Mouse (Mus musculus): ENCODE measurements around the gene Znrf2. TPM values are rescaled to one million over a fixed set of nuclear protein-coding genes. Genes with fewer than 3 reads are reported as not detected.

The Znrf2 gene
- total and polyA plus RNA-seq, 3 experiments, result 20.3 to 49.4 (median 39.5) TPM

DNA sequence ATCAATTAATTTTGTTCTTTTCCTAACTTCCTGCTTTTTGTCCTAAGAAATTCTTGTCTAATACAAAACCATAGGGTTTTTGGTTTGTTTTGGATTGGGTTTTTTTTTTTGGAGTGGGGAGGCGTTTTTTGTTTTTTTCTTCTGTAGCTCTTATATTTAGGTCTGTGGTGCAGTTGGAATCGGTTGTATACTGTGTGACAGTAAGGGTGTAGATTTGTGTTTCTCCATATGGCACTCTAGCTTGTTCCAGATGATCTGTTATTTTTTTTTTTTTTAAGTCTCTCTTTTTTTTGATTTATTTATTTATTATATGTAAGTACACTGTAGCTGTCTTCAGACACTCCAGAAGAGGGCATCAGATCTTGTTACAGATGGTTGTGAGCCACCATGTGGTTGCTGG is 83.5 kb downstream of the Znrf2 start:
- no peak for ATAC-seq (ENCODE audit: extremely low read depth, insufficient number of reproducible peaks, low FRiP score, poor library complexity, severe bottlenecking)
- TF ChIP-seq GATA2 (IDR thresholded peaks at IDR 0.05; ENCODE audit: borderline replicate concordance, low read depth, low read length), result no peak
- TF ChIP-seq CTCF (IDR thresholded peaks at IDR 0.05; ENCODE audit: low read depth, low read length), result no peak
- no peak for TF ChIP-seq POLR2AphosphoS5 (IDR thresholded peaks at IDR 0.05; ENCODE audit: insufficient replicate concordance, low read depth, low read length)
- no peak for TF ChIP-seq TAL1 (conservative IDR thresholded peaks at IDR 0.05; ENCODE audit: low read depth, low read length)
- no peak for TF ChIP-seq GATA1 (IDR thresholded peaks at IDR 0.05; ENCODE audit: borderline replicate concordance, low read length)

DNA sequence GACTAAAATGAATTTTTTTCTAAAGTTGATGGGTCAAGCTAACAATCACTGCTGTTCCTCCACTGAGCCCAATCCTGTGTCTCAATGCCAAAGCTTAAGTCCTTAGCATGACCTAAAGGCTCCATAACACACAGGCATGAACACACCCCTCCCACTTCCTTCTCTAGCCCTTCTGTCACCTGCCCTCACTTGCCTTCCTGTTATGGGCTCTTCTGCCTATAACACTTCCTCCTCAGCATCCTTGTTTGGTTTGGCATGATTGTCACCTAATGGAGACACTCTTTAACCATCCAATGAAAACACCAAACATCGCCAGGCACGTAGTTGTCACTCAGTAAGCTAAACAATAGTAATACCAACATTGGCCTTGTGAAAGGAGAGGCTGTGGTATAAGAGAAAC is 85.8 kb downstream of the Znrf2 start:
- H3K9me3 ChIP-seq (replicated peaks), result no peaks in the 10 kb centered on the region
- H3K4me3 ChIP-seq (ENCODE audit: low read depth, low read length), result no peak overlapping the region
- DNase-seq (ENCODE audit: low spot score) (no peak), ATAC-seq (ENCODE audit: extremely low read depth, insufficient number of reproducible peaks, low FRiP score, poor library complexity, severe bottlenecking) (no peak)
- no peaks in the 10 kb centered on the region for H3K27me3 ChIP-seq (ENCODE audit: insufficient read depth, low read length)
- H3K36me3 ChIP-seq (replicated peaks), result peaks cover 12% of the 10 kb centered on the region
- TF ChIP-seq GATA1 (IDR thresholded peaks at IDR 0.05; ENCODE audit: borderline replicate concordance, low read length) (no peak), CTCF (IDR thresholded peaks at IDR 0.05; ENCODE audit: low read depth, low read length) (no peak), POLR2AphosphoS5 (IDR thresholded peaks at IDR 0.05; ENCODE audit: insufficient replicate concordance, low read depth, low read length) (no peak), TAL1 (conservative IDR thresholded peaks at IDR 0.05; ENCODE audit: low read depth, low read length) (no peak), GATA2 (IDR thresholded peaks at IDR 0.05; ENCODE audit: borderline replicate concordance, low read depth, low read length) (no peak)
- no peaks in the 10 kb centered on the region for H3K4me1 ChIP-seq (ENCODE audit: insufficient read depth, low read depth, low read length)

More for the DNA sequence above, 83.5 kb downstream of the Znrf2 start:
- no peaks in the 10 kb centered on the region for H3K4me1 ChIP-seq (ENCODE audit: insufficient read depth, low read depth, low read length)
- no peaks in the 10 kb centered on the region for H3K27me3 ChIP-seq (ENCODE audit: insufficient read depth, low read length)
- H3K36me3 ChIP-seq (replicated peaks), result peaks cover 26% of the 10 kb centered on the region
- no peaks in the 10 kb centered on the region for H3K9me3 ChIP-seq (replicated peaks)
- H3K4me3 ChIP-seq (ENCODE audit: low read depth, low read length), result no peak overlapping the region
- DNase-seq (ENCODE audit: low spot score), result no peak

DNA sequence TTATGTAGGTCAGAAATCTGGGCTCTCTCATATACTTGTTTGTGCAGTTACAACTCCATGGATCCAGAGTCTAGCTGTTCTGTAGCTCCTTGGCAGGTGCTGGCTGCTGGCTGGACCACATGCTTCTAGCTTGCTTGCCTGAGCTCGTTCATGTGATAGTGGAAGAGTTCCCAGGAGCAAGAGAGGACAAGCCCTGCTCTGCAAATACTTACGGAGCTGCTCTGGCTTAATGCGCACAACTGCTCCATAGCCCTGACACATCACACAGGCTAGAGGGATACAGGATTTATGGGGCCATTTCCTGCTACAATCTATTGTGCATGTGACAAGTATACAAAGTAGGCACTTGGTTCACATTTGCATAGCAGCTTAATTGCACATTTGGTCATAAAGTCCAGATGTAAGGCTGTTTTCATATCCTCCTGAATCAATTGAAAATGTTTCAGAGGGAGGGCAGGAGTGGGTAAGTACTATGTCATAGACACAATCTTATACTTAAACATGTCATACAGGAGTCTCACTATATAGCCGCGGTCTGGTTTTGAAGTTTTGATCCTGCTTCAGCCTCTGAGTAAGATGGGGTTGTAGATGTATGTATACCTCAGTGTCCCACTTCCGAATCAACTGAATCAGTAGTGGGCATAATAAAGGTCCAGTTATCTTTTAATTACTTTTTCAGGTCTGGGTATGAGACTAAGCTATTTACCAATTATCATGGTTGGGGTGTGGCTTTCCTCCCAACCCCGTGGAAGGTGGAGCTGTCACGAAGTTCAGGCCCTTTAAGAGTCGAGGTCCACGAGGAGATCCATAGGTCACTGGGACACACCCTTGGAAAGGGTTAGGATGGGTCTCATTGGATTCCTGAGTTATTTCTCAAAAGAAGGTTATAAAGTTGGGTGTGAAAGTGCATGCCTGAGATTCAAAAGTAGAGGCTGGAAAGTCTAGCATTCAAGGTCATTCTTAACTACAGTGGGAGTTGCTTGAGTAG is 89.6 kb downstream of the Znrf2 start:
- ATAC-seq (ENCODE audit: extremely low read depth, insufficient number of reproducible peaks, low FRiP score, poor library complexity, severe bottlenecking) (no peak), DNase-seq (ENCODE audit: low spot score) (no peak)
- peaks cover 4% of the 10 kb centered on the region for H3K36me3 ChIP-seq (replicated peaks)
- H3K9me3 ChIP-seq (replicated peaks), result no peaks in the 10 kb centered on the region
- no peak overlapping the region for H3K4me3 ChIP-seq (ENCODE audit: low read depth, low read length)
- H3K27me3 ChIP-seq (ENCODE audit: insufficient read depth, low read length), result no peaks in the 10 kb centered on the region
- TF ChIP-seq CTCF (IDR thresholded peaks at IDR 0.05; ENCODE audit: low read depth, low read length) (no peak), GATA2 (IDR thresholded peaks at IDR 0.05; ENCODE audit: borderline replicate concordance, low read depth, low read length) (no peak), TAL1 (conservative IDR thresholded peaks at IDR 0.05; ENCODE audit: low read depth, low read length) (no peak)
- H3K4me1 ChIP-seq (ENCODE audit: insufficient read depth, low read depth, low read length), result no peaks in the 10 kb centered on the region

DNA sequence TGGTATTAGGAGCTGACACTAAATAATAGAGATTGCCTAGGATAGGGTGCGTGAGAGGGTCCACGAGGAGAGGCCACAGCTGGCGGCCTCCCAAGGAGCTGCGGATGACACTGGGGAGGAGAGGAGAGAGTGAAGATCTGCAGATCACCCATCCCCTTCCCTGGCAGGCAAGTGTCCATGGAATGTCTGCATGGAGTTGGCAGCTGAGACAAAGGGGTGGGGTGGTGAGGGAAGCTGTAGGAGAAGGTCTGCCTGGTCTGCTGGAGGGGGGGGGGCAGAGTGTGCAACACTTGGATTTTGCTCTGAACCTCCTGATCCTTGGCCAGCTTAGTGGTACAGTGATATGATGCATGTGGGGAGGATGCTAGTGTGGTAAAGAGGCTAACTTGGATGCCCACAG is 98.3 kb downstream of the Znrf2 start:
- DNase-seq (ENCODE audit: low spot score) (no peak), ATAC-seq (ENCODE audit: extremely low read depth, insufficient number of reproducible peaks, low FRiP score, poor library complexity, severe bottlenecking) (no peak)
- H3K27me3 ChIP-seq (ENCODE audit: insufficient read depth, low read length), result peaks cover 6% of the 10 kb centered on the region
- H3K9me3 ChIP-seq (replicated peaks), result no peaks in the 10 kb centered on the region
- no peak for TF ChIP-seq POLR2AphosphoS5 (IDR thresholded peaks at IDR 0.05; ENCODE audit: insufficient replicate concordance, low read depth, low read length)
- TF ChIP-seq TAL1 (conservative IDR thresholded peaks at IDR 0.05; ENCODE audit: low read depth, low read length), result no peak
- no peak for TF ChIP-seq CTCF (IDR thresholded peaks at IDR 0.05; ENCODE audit: low read depth, low read length)
- TF ChIP-seq GATA2 (IDR thresholded peaks at IDR 0.05; ENCODE audit: borderline replicate concordance, low read depth, low read length), result no peak
- no peak for TF ChIP-seq GATA1 (IDR thresholded peaks at IDR 0.05; ENCODE audit: borderline replicate concordance, low read length)
- no peak overlapping the region for H3K4me3 ChIP-seq (ENCODE audit: low read depth, low read length)
- peaks cover 14% of the 10 kb centered on the region for H3K4me1 ChIP-seq (ENCODE audit: insufficient read depth, low read depth, low read length)
- H3K36me3 ChIP-seq (replicated peaks), result no peaks in the 10 kb centered on the region

DNA sequence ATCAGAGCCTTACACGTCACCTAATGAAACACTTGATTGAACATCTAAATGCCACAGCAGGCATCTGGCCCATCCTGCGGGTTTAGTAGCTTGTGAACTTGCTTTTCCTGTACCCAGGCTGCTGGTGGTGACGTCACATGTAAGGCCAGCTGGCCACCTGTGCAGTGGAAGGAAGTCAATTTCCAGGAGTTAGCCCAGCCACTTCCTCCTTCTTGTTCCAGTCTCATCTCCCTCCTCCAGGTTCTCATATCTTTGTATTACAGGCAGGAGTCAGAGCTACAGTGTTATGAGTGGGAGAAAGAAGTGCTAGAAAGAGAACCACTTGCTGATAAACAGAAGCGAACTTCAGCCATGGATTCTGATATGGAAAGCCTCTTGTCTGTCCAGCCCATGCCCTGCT is 99.4 kb downstream of the Znrf2 start:
- TF ChIP-seq POLR2AphosphoS5 (IDR thresholded peaks at IDR 0.05; ENCODE audit: insufficient replicate concordance, low read depth, low read length) (no peak), TAL1 (conservative IDR thresholded peaks at IDR 0.05; ENCODE audit: low read depth, low read length) (no peak), CTCF (IDR thresholded peaks at IDR 0.05; ENCODE audit: low read depth, low read length) (no peak), GATA1 (IDR thresholded peaks at IDR 0.05; ENCODE audit: borderline replicate concordance, low read length) (no peak)
- Histone ChIP-seq H3K36me3 (replicated peaks) (no peaks in the 10 kb centered on the region), H3K27me3 (ENCODE audit: insufficient read depth, low read length) (peaks cover 8% of the 10 kb centered on the region), H3K4me1 (ENCODE audit: insufficient read depth, low read depth, low read length) (peaks cover 14% of the 10 kb centered on the region), H3K4me3 (ENCODE audit: low read depth, low read length) (no peak overlapping the region), H3K9me3 (replicated peaks) (no peaks in the 10 kb centered on the region)
- DNase-seq (ENCODE audit: low spot score), result no peak
- peak; percentile 34 for ATAC-seq (ENCODE audit: extremely low read depth, insufficient number of reproducible peaks, low FRiP score, poor library complexity, severe bottlenecking)

DNA sequence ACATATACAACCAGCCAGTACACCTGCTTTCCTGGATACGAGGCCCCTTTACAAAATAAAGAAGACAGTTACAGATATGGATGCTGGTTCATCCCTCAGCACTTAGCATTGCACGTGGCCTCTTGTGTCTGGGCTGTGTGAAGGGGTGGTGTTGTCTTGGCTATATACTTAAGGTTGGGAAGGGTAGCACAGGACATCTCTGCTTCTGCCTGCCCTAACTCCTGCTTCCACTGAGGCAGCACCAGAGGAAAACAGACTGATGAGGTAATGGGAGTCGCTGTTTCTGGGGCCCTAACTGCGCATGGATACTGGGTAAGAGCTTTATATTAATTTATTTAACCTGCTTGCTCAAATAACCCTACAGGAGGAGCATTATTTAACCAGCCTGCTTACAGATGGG is 100.2 kb downstream of the Znrf2 start:
- Histone ChIP-seq H3K4me1 (ENCODE audit: insufficient read depth, low read depth, low read length) (peaks cover 14% of the 10 kb centered on the region), H3K27me3 (ENCODE audit: insufficient read depth, low read length) (peaks cover 8% of the 10 kb centered on the region), H3K36me3 (replicated peaks) (no peaks in the 10 kb centered on the region), H3K4me3 (ENCODE audit: low read depth, low read length) (no peak overlapping the region), H3K9me3 (replicated peaks) (no peaks in the 10 kb centered on the region)
- DNase-seq (ENCODE audit: low spot score) (no peak), ATAC-seq (ENCODE audit: extremely low read depth, insufficient number of reproducible peaks, low FRiP score, poor library complexity, severe bottlenecking) (no peak)
- no peak for TF ChIP-seq CTCF (IDR thresholded peaks at IDR 0.05; ENCODE audit: low read depth, low read length)
- no peak for TF ChIP-seq TAL1 (conservative IDR thresholded peaks at IDR 0.05; ENCODE audit: low read depth, low read length)
- no peak for TF ChIP-seq GATA2 (IDR thresholded peaks at IDR 0.05; ENCODE audit: borderline replicate concordance, low read depth, low read length)
- no peak for TF ChIP-seq POLR2AphosphoS5 (IDR thresholded peaks at IDR 0.05; ENCODE audit: insufficient replicate concordance, low read depth, low read length)

All from G1E (cell line).